Mouse (Mus musculus) right cerebral cortex, postnatal 25 days (tissue): Measurements from ENCODE around the gene Vmn1r51.
"Not testable (repeated sequence)": the region's sequence is repeated elsewhere in the genome, so short reads cannot be mapped to it uniquely, and the experiment has no call there.

Source experiments
- DNase-seq: peaks from one replicate; pipeline ENCODE4 v3.0.0; 2022

The Vmn1r51 gene

DNA sequence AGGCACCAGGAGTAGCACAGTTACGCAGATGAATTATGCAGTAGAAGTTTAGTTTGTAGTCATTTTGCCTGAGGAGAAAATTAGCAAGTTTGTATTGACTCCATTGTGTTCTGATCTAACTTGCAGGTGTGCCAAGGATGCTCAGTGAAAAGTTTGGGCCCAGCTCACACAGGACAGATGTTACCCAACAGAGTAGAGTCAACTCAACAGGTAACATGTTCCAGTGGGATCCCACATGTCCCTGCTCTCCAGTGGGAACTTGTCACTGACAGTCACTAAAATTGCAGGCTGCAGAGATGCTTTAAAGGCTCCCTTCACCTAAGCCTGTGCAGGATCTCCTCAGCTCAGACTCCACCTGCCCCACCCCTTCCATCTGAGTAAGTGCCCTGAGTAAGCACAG lies at the start of gene Vmn1r51:
Gene Vmn1r51, plus strand, starts transcription at position 301 of the 400 bp plus-strand sequence.
- DNase-seq: not testable (repeated sequence)

DNA sequence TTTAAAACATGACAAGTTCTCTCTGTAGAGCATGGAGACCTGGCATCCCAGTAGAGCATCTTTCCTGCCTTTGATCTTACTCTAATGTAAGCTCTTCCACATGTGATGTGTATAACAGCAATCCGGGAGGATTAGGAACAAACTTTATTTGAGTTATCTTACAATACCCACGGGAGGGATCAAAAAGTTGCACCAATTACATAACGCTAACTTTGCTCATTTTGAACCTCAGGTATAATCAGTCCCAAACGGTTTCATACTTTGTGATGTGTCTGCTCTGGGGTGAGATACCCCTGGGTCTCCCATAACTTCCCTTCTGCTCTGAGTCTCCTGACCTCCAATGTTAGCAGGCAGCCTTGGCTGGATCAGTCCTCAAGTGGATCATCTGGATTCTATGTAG lies 44.0 kb upstream of the Vmn1r51 start, which contains the start of gene Vmn1r49:
Gene Vmn1r49, minus strand, starts transcription at position 101 of the 400 bp plus-strand sequence.
- no peak for DNase-seq

DNA sequence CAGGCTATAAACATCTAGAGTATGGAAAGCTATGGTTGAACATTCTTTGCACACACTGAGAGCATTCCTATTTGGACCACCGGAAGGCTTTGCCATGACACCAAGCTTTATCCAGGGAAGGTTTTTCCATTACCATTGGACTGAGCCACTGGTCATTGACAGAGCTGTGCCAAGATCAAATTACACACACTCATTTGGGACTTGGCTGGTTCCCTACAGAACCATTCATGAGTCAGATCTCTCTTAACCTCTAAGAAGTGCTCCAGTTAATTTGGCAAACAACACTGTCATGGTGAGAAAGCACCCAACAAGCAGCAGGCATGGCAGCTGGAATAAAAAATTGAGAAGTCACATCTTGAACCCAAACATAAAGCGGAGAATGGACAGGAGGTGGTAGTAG lies 21.8 kb upstream of the Vmn1r51 start:
- no peak for DNase-seq

DNA sequence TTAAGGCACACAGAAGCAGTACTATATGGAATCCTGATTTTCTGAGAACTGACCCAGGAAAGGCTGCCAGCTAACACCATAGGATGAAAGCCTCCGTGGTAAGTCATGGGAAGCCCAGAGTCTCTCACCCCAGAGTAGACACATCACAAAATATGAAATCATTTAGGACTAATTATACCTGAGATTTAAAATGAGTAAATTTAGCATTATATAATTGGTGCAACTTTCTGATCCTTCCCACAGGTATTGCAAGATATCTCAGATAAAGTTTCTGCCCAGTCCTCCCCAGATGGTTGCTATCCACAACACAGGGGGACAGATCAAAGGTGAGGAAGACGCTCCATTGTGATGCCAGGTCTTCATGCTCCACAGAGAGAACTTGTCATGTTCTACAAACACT lies 21.3 kb upstream of the Vmn1r51 start, which contains the start of gene Vmn1r50:
Gene Vmn1r50, plus strand, starts transcription at position 301 of the 400 bp plus-strand sequence.
- no peak for DNase-seq

DNA sequence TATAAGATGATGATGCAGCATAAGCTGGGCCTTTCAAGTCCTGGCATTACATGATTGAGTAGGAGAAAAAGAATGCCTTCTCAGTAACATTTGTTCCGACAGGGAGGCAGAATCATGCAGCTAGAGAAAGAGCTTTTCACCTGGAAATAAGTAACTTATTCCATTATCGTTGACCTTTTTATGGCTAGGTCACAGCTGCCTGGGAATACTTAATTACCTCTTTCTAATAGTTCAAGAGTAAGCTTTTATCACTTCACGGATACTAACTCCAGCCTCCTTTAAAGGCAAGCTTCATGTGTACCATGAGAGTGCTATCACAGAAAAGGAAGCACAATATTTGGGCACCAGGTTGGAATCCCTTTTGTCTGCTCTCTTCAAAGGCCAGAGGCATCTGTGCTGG lies 37.7 kb downstream of the Vmn1r51 start:
- no peak for DNase-seq

DNA sequence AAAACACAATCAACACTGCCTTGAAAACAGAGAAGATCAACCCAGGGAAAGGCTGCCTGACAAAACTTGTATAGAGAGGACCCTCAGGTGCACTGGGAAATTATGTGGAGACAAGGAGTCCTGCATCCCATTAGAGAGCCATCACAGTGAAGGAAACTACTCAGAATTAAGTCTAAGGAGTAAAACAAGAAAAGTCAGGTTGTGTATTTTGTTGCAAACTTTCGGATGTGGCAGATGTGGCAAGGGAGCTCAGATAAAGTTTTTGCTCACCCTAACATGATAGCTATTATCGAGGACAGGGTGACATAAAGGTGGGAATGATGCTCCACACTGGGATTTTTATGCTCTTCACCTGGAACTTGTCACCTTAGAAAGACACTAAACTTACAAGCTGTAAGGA lies 52.1 kb downstream of the Vmn1r51 start, which contains the start of gene Vmn1r52:
Gene Vmn1r52, plus strand, starts transcription at position 301 of the 400 bp plus-strand sequence.
- DNase-seq: no peak
